Comparison of ENCODE assay signal across 8 mouse cellular contexts in the genomic region with DNA sequence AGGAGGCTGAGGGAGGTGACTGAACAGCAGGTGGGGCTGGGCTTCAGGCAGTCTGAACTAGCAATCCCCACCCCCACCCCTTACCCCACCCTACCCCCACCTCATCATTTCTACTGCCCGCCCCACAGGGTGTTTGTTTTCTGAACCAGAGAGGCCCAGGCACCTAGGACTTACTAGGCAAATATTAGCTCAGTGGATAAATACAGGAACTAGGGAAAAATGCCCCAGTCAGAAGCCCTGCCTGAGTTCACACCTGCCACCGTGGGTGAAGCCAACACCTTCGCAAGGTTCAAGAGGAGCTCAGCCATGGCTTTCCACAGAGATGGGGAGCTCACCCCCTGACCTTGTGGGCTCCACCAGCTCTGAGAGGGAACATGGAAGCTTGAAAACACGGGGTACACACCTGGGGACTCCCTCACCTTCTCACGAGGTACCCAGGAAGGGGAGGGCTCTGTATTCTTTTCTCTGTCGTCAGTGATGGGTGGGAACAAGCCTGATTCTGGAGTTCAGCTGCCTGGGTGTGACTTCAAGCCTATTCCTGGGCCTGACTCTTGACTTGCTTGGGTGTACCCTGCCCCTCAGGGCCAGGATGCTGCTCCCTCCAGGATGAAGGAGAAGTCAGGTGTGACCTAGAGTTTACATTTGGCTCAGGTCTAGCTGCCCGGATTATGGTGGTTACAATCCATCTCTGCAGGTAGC. TPM values are rescaled to one million over a fixed set of nuclear protein-coding genes. Genes with fewer than 3 reads are reported as not detected.
A peak's percentile ranks its signal among the peaks of the same experiment; 100 is the strongest.
DNase-seq lines count a peak whose midpoint lies in the region; ATAC-seq and TF ChIP-seq lines count a peak whose summit lies in the region.

A gene (plus strand): TSS at position 285 of the 699 bp plus-strand sequence.

- 45% methylated on average over 7 of the region's 7 CpGs for WGBS in kidney, embryonic 16.5 days
- 44% methylated on average over 7 of the region's 7 CpGs for WGBS in liver, postnatal 0 days (ENCODE audit: insufficient replicate concordance)
- WGBS in stomach, postnatal 0 days: 22% methylated on average over 7 of the region's 7 CpGs

- no peak for TF ChIP-seq CTCF in ES-Bruce4 (IDR thresholded peaks at IDR 0.05; ENCODE audit: low read depth, low read length)
- 0 out of 2 replicates have a peak, but pooled peaks have one; percentile 14 for TF ChIP-seq CTCF in liver, postnatal 0 days (IDR thresholded peaks at IDR 0.05; ENCODE audit: low read depth)
- peak; percentile 29; the same call in 1 of the 2 replicates for TF ChIP-seq CTCF in stomach, postnatal 0 days (IDR thresholded peaks at IDR 0.05; ENCODE audit: low read depth)

- no peak for TF ChIP-seq EP300 in ES-Bruce4 (IDR thresholded peaks at IDR 0.05; ENCODE audit: insufficient read depth, low read depth, low read length)
- TF ChIP-seq EP300 in liver, postnatal 0 days (IDR thresholded peaks at IDR 0.05; ENCODE audit: low read depth): no peak
- no peak for TF ChIP-seq EP300 in stomach, postnatal 0 days (optimal IDR thresholded peaks at IDR 0.05)

- no peaks in the 10 kb centered on the region for H3K9me3 ChIP-seq in ES-Bruce4 (replicated peaks; ENCODE audit: control insufficient read depth, insufficient read depth, low read length, poor library complexity, severe bottlenecking)
- H3K9me3 ChIP-seq in kidney, embryonic 16.5 days (ENCODE audit: low read length): no peaks in the 10 kb centered on the region
- no peaks in the 10 kb centered on the region for H3K9me3 ChIP-seq in liver, postnatal 0 days (ENCODE audit: low read length)
- H3K9me3 ChIP-seq in stomach, postnatal 0 days (ENCODE audit: control insufficient read depth, low read length): no peaks in the 10 kb centered on the region

- H3K4me3 ChIP-seq in ES-Bruce4 (ENCODE audit: low read depth, low read length): no peak within 1 kb of the TSS
- no peak within 1 kb of the TSS for H3K4me3 ChIP-seq in kidney, embryonic 16.5 days (ENCODE audit: low read length)
- H3K4me3 ChIP-seq in liver, postnatal 0 days (ENCODE audit: low read depth, low read length): no peak within 1 kb of the TSS
- H3K4me3 ChIP-seq in stomach, postnatal 0 days (ENCODE audit: low read depth, low read length): no peak within 1 kb of the TSS

- H3K27ac ChIP-seq in ES-Bruce4 (ENCODE audit: insufficient read depth, low read length): no peak within 1 kb of the TSS
- peak within 1 kb of the TSS; percentile 91 for H3K27ac ChIP-seq in kidney, embryonic 16.5 days (ENCODE audit: low read length)
- peak within 1 kb of the TSS; percentile 77 for H3K27ac ChIP-seq in liver, postnatal 0 days (ENCODE audit: low read depth)
- peak within 1 kb of the TSS; percentile 97 for H3K27ac ChIP-seq in stomach, postnatal 0 days (replicated peaks)

- H3K4me1 ChIP-seq in ES-Bruce4 (ENCODE audit: control insufficient read depth, insufficient read depth, low read length): peaks cover 8% of the 10 kb centered on the region
- peaks cover 32% of the 10 kb centered on the region for H3K4me1 ChIP-seq in kidney, embryonic 16.5 days (ENCODE audit: insufficient read depth, low read length)
- peaks cover 53% of the 10 kb centered on the region for H3K4me1 ChIP-seq in liver, postnatal 0 days (ENCODE audit: insufficient read depth)
- H3K4me1 ChIP-seq in stomach, postnatal 0 days (replicated peaks; ENCODE audit: control insufficient read depth, insufficient read depth): no peaks in the 10 kb centered on the region

- no peaks in the 10 kb centered on the region for H3K36me3 ChIP-seq in ES-Bruce4 (ENCODE audit: control insufficient read depth, insufficient read depth, low read length, poor library complexity, severe bottlenecking)
- H3K36me3 ChIP-seq in kidney, embryonic 16.5 days (ENCODE audit: insufficient read depth, low read length): no peaks in the 10 kb centered on the region
- no peaks in the 10 kb centered on the region for H3K36me3 ChIP-seq in liver, postnatal 0 days (replicated peaks; ENCODE audit: insufficient read depth, low read length)
- no peaks in the 10 kb centered on the region for H3K36me3 ChIP-seq in stomach, postnatal 0 days (ENCODE audit: control insufficient read depth, insufficient read depth, low read length)

- H3K4me2 ChIP-seq in kidney, embryonic 16.5 days (replicated peaks; ENCODE audit: low read depth, low read length): no peak within 1 kb of the TSS
- H3K4me2 ChIP-seq in liver, postnatal 0 days (ENCODE audit: low read depth, low read length): peak within 1 kb of the TSS; percentile 49
- H3K4me2 ChIP-seq in stomach, postnatal 0 days (replicated peaks; ENCODE audit: low read depth): no peak within 1 kb of the TSS

- DNase-seq in adrenal gland, postnatal 10 days: no peak
- no peak for DNase-seq in gastrocnemius, postnatal 36 days
- DNase-seq in liver, postnatal 0 days: peak; percentile 55
- peak; percentile 89 for DNase-seq in stomach, postnatal 0 days (ENCODE audit: low spot score)
- no peak for DNase-seq in frontal cortex, postnatal 36 days (ENCODE audit: low spot score in 2 of 2)
- DNase-seq in thymus, postnatal 25 days: no peak

- H3K9ac ChIP-seq in ES-Bruce4 (ENCODE audit: low read depth, poor library complexity, severe bottlenecking): no peak within 1 kb of the TSS
- no peak within 1 kb of the TSS for H3K9ac ChIP-seq in kidney, embryonic 16.5 days (replicated peaks; ENCODE audit: low read length)
- peak within 1 kb of the TSS; percentile 22; the same call in 1 of the 2 replicates for H3K9ac ChIP-seq in liver, postnatal 0 days (replicated peaks)
- H3K9ac ChIP-seq in stomach, postnatal 0 days (ENCODE audit: low read length): no peak within 1 kb of the TSS

- ATAC-seq in kidney, embryonic 16.5 days (ENCODE audit: low FRiP score, low TSS enrichment): peak; percentile 66
- ATAC-seq in liver, postnatal 0 days: peak; percentile 83
- ATAC-seq in stomach, postnatal 0 days (ENCODE audit: low FRiP score, low TSS enrichment): peak; percentile 88

- H3K27me3 ChIP-seq in ES-Bruce4 (ENCODE audit: control insufficient read depth, insufficient read depth, low read length, poor library complexity, severe bottlenecking): no peaks in the 10 kb centered on the region
- no peaks in the 10 kb centered on the region for H3K27me3 ChIP-seq in kidney, embryonic 16.5 days (ENCODE audit: insufficient read depth, low read length)
- no peaks in the 10 kb centered on the region for H3K27me3 ChIP-seq in liver, postnatal 0 days (ENCODE audit: insufficient read depth, low read length)
- no peaks in the 10 kb centered on the region for H3K27me3 ChIP-seq in stomach, postnatal 0 days (ENCODE audit: control insufficient read depth, insufficient read depth, low read length)

- intact Hi-C loops in gastrocnemius, postnatal 36 days (cut with DNase I): no loop called here

- no peak for TF ChIP-seq POLR2A in ES-Bruce4 (IDR thresholded peaks at IDR 0.05; ENCODE audit: insufficient read depth, low read length)

RNA-seq across cellular contexts. Expression of the gene that starts here (rescaled TPM):
- polyA plus RNA-seq in ES-Bruce4 (2011; ENCODE audit: insufficient read depth, insufficient read length, low read depth, missing spikeins): 11.4 and 13.8 TPM in 2 replicates
- 10 to 100 TPM; 35.9 to 48.9 TPM for total RNA-seq in adrenal gland, postnatal 10 days (2021)
- total RNA-seq in gastrocnemius, postnatal 36 days (2021): 10 to 100 TPM; 20.9 to 25.5 TPM
- 66.2 and 67.8 TPM in 2 replicates for polyA plus RNA-seq in kidney, embryonic 16.5 days (2015; fragmentation: Nextera tagmentation; extraction: Ambion mirVana)
- polyA plus RNA-seq in liver, postnatal 0 days (2015; fragmentation: Nextera tagmentation; extraction: Ambion mirVana): 34.0 and 35.4 TPM in 2 replicates
- 42.4 and 50.9 TPM in 2 replicates for polyA plus RNA-seq in stomach, postnatal 0 days (2015; fragmentation: Nextera tagmentation; extraction: Ambion mirVana)

Comparison
In these comparisons a context has a peak if more than half of its experiments do, and no peak if none do; other contexts are left out.
1. DNase-seq: peak in liver, postnatal 0 days (single experiment) and stomach, postnatal 0 days (single experiment); none in adrenal gland, postnatal 10 days (single experiment), gastrocnemius, postnatal 36 days (0 of 2), frontal cortex, postnatal 36 days (0 of 2) and thymus, postnatal 25 days (single experiment).
2. Peak in every context shown above with its lines, with median percentiles within 50 percentile points of each other: ATAC-seq.